Mouse (Mus musculus): ENCODE data around the gene Scrn1. TPM values are rescaled to one million over a fixed set of nuclear protein-coding genes. Genes with fewer than 3 reads are reported as not detected.

The Scrn1 gene
- polyA plus RNA-seq, 1 experiment from 2014 or later = 123 TPM

DNA sequence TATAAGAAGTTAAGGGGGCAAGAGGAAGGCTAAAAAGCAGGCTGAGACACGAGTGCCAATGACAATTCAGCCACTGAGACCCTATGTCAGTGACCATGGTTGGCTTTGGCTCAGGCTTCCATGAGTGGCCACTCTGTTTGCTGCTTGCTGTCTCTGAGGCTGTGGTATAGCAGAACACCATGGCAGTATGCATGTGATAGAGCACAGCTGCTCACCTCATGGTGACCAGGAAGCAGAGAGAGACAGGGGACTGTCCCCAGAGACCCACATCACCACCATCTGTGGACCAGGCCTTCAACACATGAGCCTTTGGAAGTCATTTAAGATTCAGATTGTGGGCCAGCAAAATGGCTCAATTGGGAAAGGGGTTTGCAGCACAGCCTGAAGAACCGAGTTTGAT, 22.6 kb downstream of the Scrn1 start:
- ATAC-seq (replicated peaks) = no peak
- Histone ChIP-seq H3K9ac (no peak overlapping the region), H3K4me3 (no peak overlapping the region), H3K9me3 (no peaks in the 10 kb centered on the region), H3K27ac (no peak overlapping the region), H3K27me3 (replicated peaks) (no peaks in the 10 kb centered on the region), H3K4me2 (no peak overlapping the region), H3K36me3 (replicated peaks) (peaks cover 7% of the 10 kb centered on the region), H3K4me1 (peaks cover 26% of the 10 kb centered on the region)
- 78% methylated on average over 2 of the region's 2 CpGs for WGBS

DNA sequence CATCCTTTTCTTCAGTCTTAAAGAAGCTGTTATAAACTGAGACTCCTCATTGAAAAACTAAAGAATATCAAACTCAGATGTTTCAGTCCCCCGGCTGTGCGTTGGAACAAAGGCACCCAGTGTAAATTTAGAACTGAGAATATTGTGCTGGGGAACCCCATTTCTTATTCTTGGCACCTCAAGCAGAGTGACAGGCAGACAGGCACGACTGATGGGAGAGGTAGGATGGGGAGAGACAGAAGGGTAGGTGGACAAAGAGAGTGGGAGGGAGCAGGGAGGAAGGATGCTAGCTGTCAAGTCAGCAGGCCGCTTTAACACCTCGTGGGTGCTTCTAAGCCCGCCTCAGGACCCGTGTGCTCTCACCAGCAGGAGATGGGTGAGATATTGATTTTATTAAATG, 23.5 kb downstream of the Scrn1 start:
- no peak overlapping the region for H3K4me2 ChIP-seq
- WGBS = 67% methylated on average over 7 of the region's 7 CpGs
- H3K36me3 ChIP-seq (replicated peaks) = peaks cover 7% of the 10 kb centered on the region
- no peak overlapping the region for H3K4me3 ChIP-seq
- no peak overlapping the region for H3K27ac ChIP-seq
- no peaks in the 10 kb centered on the region for H3K9me3 ChIP-seq
- no peak overlapping the region for H3K9ac ChIP-seq
- H3K27me3 ChIP-seq (replicated peaks) = no peaks in the 10 kb centered on the region
- ATAC-seq (replicated peaks) = no peak
- peaks cover 21% of the 10 kb centered on the region for H3K4me1 ChIP-seq

- Histone ChIP-seq H3K36me3 (replicated peaks) (peaks cover 7% of the 10 kb centered on the region), H3K27ac (peak overlapping the region; percentile 10; the same call in 1 of the 2 replicates), H3K4me1 (peaks cover 21% of the 10 kb centered on the region), H3K9ac (no peak overlapping the region), H3K4me3 (no peak overlapping the region), H3K27me3 (replicated peaks) (no peaks in the 10 kb centered on the region), H3K4me2 (no peak overlapping the region), H3K9me3 (no peaks in the 10 kb centered on the region)
- ATAC-seq (replicated peaks) = peak; percentile 18; the same call in 1 of the 2 replicates
- WGBS = 32% methylated on average over 9 of the region's 9 CpGs
Observed at GRCm38 (mm10) chr6:54540252-54540887, 25.9 kb downstream of the Scrn1 start.

GRCm38 (mm10) chr6:54539396-54539795, 26.9 kb downstream of the Scrn1 start:
- no peak overlapping the region for H3K27ac ChIP-seq
- 74% methylated on average over 7 of the region's 7 CpGs for WGBS

DNA sequence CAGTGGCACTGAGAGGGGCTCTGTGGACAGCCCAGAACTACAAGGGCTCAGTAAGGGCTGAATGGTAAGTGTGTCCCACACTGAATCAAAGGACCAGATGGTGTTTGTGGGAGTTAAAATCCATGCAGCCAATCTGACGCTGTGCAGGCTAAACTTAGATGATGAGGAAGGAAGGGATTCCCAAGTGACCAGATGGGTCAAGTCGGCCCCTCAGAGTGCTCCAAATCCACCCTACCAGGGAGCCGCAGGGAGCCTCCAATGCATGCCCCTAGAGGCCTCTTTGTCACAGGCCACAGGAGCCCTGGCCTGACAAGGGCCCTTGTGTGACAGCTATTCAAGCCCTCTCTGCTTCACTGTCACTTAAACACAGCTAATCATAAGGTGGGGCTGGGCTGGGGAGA, 27.5 kb downstream of the Scrn1 start:
- Histone ChIP-seq H3K4me3 (no peak overlapping the region), H3K27me3 (replicated peaks) (no peaks in the 10 kb centered on the region), H3K9me3 (no peaks in the 10 kb centered on the region), H3K4me2 (no peak overlapping the region), H3K4me1 (peaks cover 21% of the 10 kb centered on the region), H3K9ac (no peak overlapping the region), H3K27ac (peak overlapping the region; percentile 1; the same call in 1 of the 2 replicates), H3K36me3 (replicated peaks) (peaks cover 6% of the 10 kb centered on the region)
- WGBS = 14% methylated on average over 3 of the region's 3 CpGs
- ATAC-seq (replicated peaks) = peak; percentile 51; the same call in 1 of the 2 replicates

More at GRCm38 (mm10) chr6:54539396-54539795, 26.9 kb downstream of the Scrn1 start:
- H3K9ac ChIP-seq = no peak overlapping the region
- no peak overlapping the region for H3K4me3 ChIP-seq
- H3K9me3 ChIP-seq = no peaks in the 10 kb centered on the region
- H3K4me2 ChIP-seq = no peak overlapping the region
- peaks cover 21% of the 10 kb centered on the region for H3K4me1 ChIP-seq
- H3K36me3 ChIP-seq (replicated peaks) = peaks cover 7% of the 10 kb centered on the region
- no peaks in the 10 kb centered on the region for H3K27me3 ChIP-seq (replicated peaks)
- ATAC-seq (replicated peaks) = no peak

GRCm38 (mm10) chr6:54537053-54537452, 29.2 kb downstream of the Scrn1 start:
- 87% methylated on average over 7 of the region's 7 CpGs for WGBS
- H3K4me1 ChIP-seq = peaks cover 21% of the 10 kb centered on the region
- H3K27ac ChIP-seq = no peak overlapping the region
- H3K9ac ChIP-seq = no peak overlapping the region
- H3K27me3 ChIP-seq (replicated peaks) = no peaks in the 10 kb centered on the region
- H3K4me3 ChIP-seq = no peak overlapping the region
- ATAC-seq (replicated peaks) = no peak
- no peaks in the 10 kb centered on the region for H3K36me3 ChIP-seq (replicated peaks)
- no peaks in the 10 kb centered on the region for H3K9me3 ChIP-seq
- no peak overlapping the region for H3K4me2 ChIP-seq

GRCm38 (mm10) chr6:54535485-54535884, 30.8 kb downstream of the Scrn1 start:
- 91% methylated on average over 4 of the region's 4 CpGs for WGBS
- ATAC-seq (replicated peaks) = no peak
- H3K4me1 ChIP-seq = peaks cover 29% of the 10 kb centered on the region

DNA sequence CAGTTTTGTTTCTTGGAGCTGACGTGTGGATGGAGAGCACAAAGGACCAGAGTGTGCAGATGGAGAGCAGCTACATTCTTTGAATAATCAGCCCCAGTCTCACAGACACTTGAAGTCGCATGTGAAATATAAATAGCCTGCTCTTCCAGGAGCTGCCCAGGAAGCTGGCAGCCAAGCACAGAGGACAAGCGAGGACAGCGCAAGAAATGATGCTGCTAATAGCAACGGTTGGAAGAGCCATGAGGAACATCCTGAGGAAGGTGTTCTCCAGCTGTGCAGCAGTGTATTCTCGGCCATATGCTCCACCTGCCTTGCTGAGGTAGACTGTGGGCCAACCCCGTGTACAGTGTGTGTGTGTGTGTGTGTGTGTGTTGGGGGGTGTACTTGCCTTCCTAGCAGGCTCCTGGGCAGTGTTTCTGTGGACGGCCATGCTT, 35.2 kb downstream of the Scrn1 start:
- no peaks in the 10 kb centered on the region for H3K36me3 ChIP-seq (replicated peaks)
- no peak overlapping the region; the same call in 1 of the 2 replicates for H3K9ac ChIP-seq
- H3K4me2 ChIP-seq = no peak overlapping the region
- no peaks in the 10 kb centered on the region for H3K27me3 ChIP-seq (replicated peaks)
- peaks cover 9% of the 10 kb centered on the region for H3K4me1 ChIP-seq
- 41% methylated on average over 8 of the region's 8 CpGs for WGBS
- no peak overlapping the region for H3K4me3 ChIP-seq
- no peaks in the 10 kb centered on the region for H3K9me3 ChIP-seq
- peak overlapping the region; percentile 45 for H3K27ac ChIP-seq
- ATAC-seq (replicated peaks) = peak; percentile 63

More at GRCm38 (mm10) chr6:54535485-54535884, 30.8 kb downstream of the Scrn1 start:
- H3K4me3 ChIP-seq = no peak overlapping the region
- H3K36me3 ChIP-seq (replicated peaks) = no peaks in the 10 kb centered on the region
- no peak overlapping the region for H3K4me2 ChIP-seq
- no peak overlapping the region for H3K27ac ChIP-seq
- H3K9ac ChIP-seq = no peak overlapping the region
- no peaks in the 10 kb centered on the region for H3K27me3 ChIP-seq (replicated peaks)
- H3K9me3 ChIP-seq = no peaks in the 10 kb centered on the region

DNA sequence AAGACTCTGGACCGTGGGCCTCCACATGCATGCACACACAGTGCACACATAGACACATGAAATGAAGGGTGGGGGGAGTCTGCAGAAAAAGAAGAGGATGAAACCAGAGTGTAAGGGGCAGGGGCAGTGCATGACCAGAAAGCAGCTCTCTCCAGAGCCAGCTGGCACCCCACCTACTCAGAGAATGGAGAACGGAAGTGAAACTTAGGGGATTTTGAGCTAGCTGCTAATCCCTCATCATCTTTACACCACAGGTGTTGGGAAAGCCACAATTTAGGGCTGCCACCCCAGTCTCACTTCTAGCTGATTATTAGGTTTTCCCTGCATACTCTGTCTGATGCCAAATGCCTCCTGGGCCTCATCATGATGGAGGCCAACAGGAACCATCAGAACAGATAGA, 36.1 kb downstream of the Scrn1 start:
- no peaks in the 10 kb centered on the region for H3K36me3 ChIP-seq (replicated peaks)
- H3K9ac ChIP-seq = no peak overlapping the region
- 69% methylated on average over 2 of the region's 2 CpGs for WGBS
- peaks cover 9% of the 10 kb centered on the region for H3K4me1 ChIP-seq
- no peak for ATAC-seq (replicated peaks)
- no peak overlapping the region for H3K4me3 ChIP-seq
- no peaks in the 10 kb centered on the region for H3K27me3 ChIP-seq (replicated peaks)
- no peak overlapping the region for H3K27ac ChIP-seq
- H3K4me2 ChIP-seq = no peak overlapping the region
- no peaks in the 10 kb centered on the region for H3K9me3 ChIP-seq

DNA sequence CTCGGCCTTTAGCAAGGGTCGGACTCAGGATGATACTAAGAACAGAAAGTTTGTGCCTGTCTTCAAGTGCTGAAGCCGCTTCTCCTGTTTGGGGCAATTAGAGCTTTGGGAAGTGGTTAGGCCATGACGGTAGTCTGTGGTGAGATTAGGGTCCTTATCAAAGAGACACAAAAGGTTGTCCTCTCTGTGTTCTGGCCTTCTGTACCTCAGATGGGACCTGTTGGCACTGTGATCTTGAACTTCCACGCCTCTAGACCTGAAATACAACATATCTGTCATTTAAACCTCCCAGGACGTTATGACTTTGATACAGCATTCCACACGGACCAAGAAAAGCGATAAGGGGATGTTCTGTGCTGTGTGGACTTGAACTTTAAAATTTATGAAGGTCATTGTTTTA, 37.6 kb downstream of the Scrn1 start:
- Histone ChIP-seq H3K9me3 (no peaks in the 10 kb centered on the region), H3K4me3 (no peak overlapping the region), H3K4me2 (no peak overlapping the region), H3K4me1 (peaks cover 9% of the 10 kb centered on the region), H3K36me3 (replicated peaks) (no peaks in the 10 kb centered on the region), H3K27ac (no peak overlapping the region), H3K27me3 (replicated peaks) (no peaks in the 10 kb centered on the region), H3K9ac (no peak overlapping the region)
- no peak for ATAC-seq (replicated peaks)
- WGBS = 96% methylated on average over 8 of the region's 8 CpGs

DNA sequence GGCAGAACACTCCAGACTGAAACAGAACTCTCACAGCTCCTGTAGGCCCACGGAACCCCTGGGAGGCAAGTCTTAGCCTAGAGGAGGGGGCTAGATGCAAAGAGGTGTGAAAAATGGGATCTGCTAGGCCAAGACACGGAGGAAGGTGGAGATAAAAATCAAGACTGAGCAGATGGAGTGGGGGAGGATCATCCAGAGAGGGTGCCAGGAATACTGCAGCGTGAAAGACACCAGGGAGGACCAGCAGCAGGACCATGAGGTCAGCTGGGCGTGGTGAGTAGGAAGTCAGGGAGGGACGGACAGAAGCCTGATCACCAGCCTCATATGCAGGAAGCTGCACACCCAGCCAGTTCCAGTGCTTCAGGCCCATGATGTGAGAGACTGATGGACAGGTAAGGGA, 47.5 kb downstream of the Scrn1 start:
- ATAC-seq (replicated peaks) = no peak
- no peak overlapping the region for H3K27ac ChIP-seq
- H3K27me3 ChIP-seq (replicated peaks) = no peaks in the 10 kb centered on the region
- H3K9me3 ChIP-seq = no peaks in the 10 kb centered on the region
- WGBS = 80% methylated on average over 5 of the region's 5 CpGs
- H3K4me1 ChIP-seq = no peaks in the 10 kb centered on the region
- no peak overlapping the region for H3K4me3 ChIP-seq
- H3K9ac ChIP-seq = no peak overlapping the region
- H3K36me3 ChIP-seq (replicated peaks) = peaks cover 15% of the 10 kb centered on the region
- H3K4me2 ChIP-seq = no peak overlapping the region

- no peak overlapping the region for H3K9ac ChIP-seq
- H3K27ac ChIP-seq = no peak overlapping the region
- no peak overlapping the region for H3K4me3 ChIP-seq
- peak; percentile 43 for ATAC-seq (replicated peaks)
- WGBS = 92% methylated on average over 2 of the region's 2 CpGs
- peaks cover 7% of the 10 kb centered on the region; the same call in 1 of the 2 replicates for H3K36me3 ChIP-seq (replicated peaks)
- no peak overlapping the region for H3K4me2 ChIP-seq
- H3K9me3 ChIP-seq = no peaks in the 10 kb centered on the region
- no peaks in the 10 kb centered on the region for H3K27me3 ChIP-seq (replicated peaks)
- no peaks in the 10 kb centered on the region for H3K4me1 ChIP-seq
Observed at GRCm38 (mm10) chr6:54516512-54517134, 49.7 kb downstream of the Scrn1 start.

GRCm38 (mm10) chr6:54512256-54512655, 54.0 kb downstream of the Scrn1 start:
- Histone ChIP-seq H3K4me1 (peaks cover 20% of the 10 kb centered on the region), H3K4me3 (no peak overlapping the region), H3K27ac (no peak overlapping the region), H3K4me2 (no peak overlapping the region), H3K27me3 (replicated peaks) (no peaks in the 10 kb centered on the region), H3K9ac (no peak overlapping the region), H3K36me3 (replicated peaks) (no peaks in the 10 kb centered on the region), H3K9me3 (no peaks in the 10 kb centered on the region)
- 75% methylated on average over 2 of the region's 2 CpGs for WGBS
- no peak for ATAC-seq (replicated peaks)

Data from midbrain, embryonic 15.5 days (tissue).